In the genomic region with DNA sequence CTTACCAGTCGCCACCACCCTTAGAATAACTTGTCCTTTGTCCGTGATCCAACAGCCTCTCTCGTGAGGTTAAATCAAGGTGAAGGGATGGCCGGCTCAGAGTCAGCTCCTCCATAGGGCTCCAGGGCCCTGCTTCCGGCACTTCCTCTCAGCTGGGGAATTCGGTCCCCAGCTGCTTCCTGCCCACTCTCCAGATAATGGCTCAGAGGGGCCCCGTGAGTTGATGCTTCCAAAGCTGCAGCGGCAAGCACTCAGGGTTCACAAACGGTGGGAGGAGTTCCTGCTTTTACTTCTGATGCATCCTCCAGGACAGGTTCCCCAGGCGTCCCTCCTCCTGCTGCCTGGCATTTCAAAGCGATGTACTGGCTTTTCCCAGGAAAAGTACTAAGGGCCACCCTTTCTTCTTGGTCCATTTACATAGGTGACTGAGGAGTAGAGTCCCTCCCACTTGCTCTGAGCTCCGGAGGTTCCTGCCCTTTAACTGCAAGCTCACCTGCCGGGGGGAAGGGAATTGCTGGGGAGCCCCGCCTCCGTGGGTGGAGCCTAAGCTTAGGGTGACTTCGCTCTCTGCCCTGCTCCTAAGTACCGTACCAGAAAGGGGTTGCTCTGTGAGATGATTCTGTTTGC, we compare ENCODE assay signal across 9 mouse cellular contexts.
DNase-seq lines count a peak whose midpoint lies in the region; ATAC-seq and TF ChIP-seq lines count a peak whose summit lies in the region.
"Had no signal": no experiment of that assay in that cellular context is flagged by ENCODE, and none has a peak within 500 bp of the region (broad histone marks: within the 10 kb centered on the region; RNA-seq: fewer than 3 reads in every experiment).

No protein-coding gene starts in this region.

- H3K9ac ChIP-seq in heart, embryonic 13.5 days = peak overlapping the region; percentile 68
- no peak overlapping the region for H3K9ac ChIP-seq in kidney, embryonic 15.5 days
- no peak overlapping the region for H3K9ac ChIP-seq in lung, postnatal 0 days (replicated peaks; ENCODE audit: low read depth)
- H3K9ac ChIP-seq in stomach, embryonic 16.5 days (ENCODE audit: low read length) = peak overlapping the region; percentile 43; the same call in 1 of the 2 replicates

- TF ChIP-seq CTCF in thymus, adult 2 months (IDR thresholded peaks at IDR 0.05; ENCODE audit: borderline replicate concordance, control insufficient read depth, extremely low read depth, insufficient read depth, low read length, poor library complexity) = no peak
- TF ChIP-seq CTCF in lung, postnatal 0 days (IDR thresholded peaks at IDR 0.05) = no peak

- ATAC-seq in heart, embryonic 13.5 days (ENCODE audit: extremely low read depth, insufficient number of reproducible peaks, low FRiP score, low TSS enrichment) = no peak; the same call in 1 of the 2 replicates
- peak; percentile 85 for ATAC-seq in kidney, embryonic 15.5 days (replicated peaks; ENCODE audit: low FRiP score)
- peak; percentile 86 for ATAC-seq in lung, postnatal 0 days
- peak; percentile 93 for ATAC-seq in stomach, embryonic 16.5 days (ENCODE audit: insufficient read depth, low FRiP score)

- DNase-seq in thymus, adult 2 months = peak; percentile 23
- DNase-seq in thymus, adult 18-20 months = no peak
- peak; percentile 84 for DNase-seq in lung, postnatal 0 days (ENCODE audit: low spot score)
- no peak for DNase-seq in cerebellum, postnatal 14 days
- DNase-seq in frontal cortex, postnatal 36 days (ENCODE audit: low spot score in 2 of 2) = no peak

- WGBS in thymus, adult 2 months = 13% methylated on average over 17 of the region's 17 CpGs
- 4% methylated on average over 17 of the region's 17 CpGs for WGBS in heart, embryonic 13.5 days
- WGBS in kidney, embryonic 15.5 days = 10% methylated on average over 17 of the region's 17 CpGs
- 16% methylated on average over 17 of the region's 17 CpGs for WGBS in lung, postnatal 0 days
- WGBS in stomach, embryonic 16.5 days = 11% methylated on average over 17 of the region's 17 CpGs

- peak; percentile 66 for TF ChIP-seq EP300 in lung, postnatal 0 days (IDR thresholded peaks at IDR 0.05)

- H3K9me3 ChIP-seq in heart, embryonic 13.5 days = no peaks in the 10 kb centered on the region
- no peaks in the 10 kb centered on the region for H3K9me3 ChIP-seq in kidney, embryonic 15.5 days (replicated peaks)
- no peaks in the 10 kb centered on the region for H3K9me3 ChIP-seq in lung, postnatal 0 days (ENCODE audit: low read length)
- no peaks in the 10 kb centered on the region for H3K9me3 ChIP-seq in stomach, embryonic 16.5 days (replicated peaks; ENCODE audit: control insufficient read depth, low read length)

- no peaks in the 10 kb centered on the region; the same call in 1 of the 2 replicates for H3K4me1 ChIP-seq in thymus, adult 2 months (replicated peaks; ENCODE audit: control insufficient read depth, insufficient read depth, low read length)
- peaks cover 69% of the 10 kb centered on the region for H3K4me1 ChIP-seq in heart, embryonic 13.5 days
- H3K4me1 ChIP-seq in kidney, embryonic 15.5 days = peaks cover 41% of the 10 kb centered on the region
- H3K4me1 ChIP-seq in lung, postnatal 0 days (ENCODE audit: insufficient read depth, low read depth, low read length) = peaks cover 7% of the 10 kb centered on the region; the same call in 1 of the 2 replicates
- H3K4me1 ChIP-seq in stomach, embryonic 16.5 days (ENCODE audit: control insufficient read depth, insufficient read depth, low read length) = peaks cover 23% of the 10 kb centered on the region

- TF ChIP-seq POLR2A in thymus, adult 2 months (IDR thresholded peaks at IDR 0.05; ENCODE audit: control insufficient read depth, extremely low read depth, insufficient read depth, low read length, poor library complexity) = no peak

- no peak overlapping the region for H3K4me3 ChIP-seq in thymus, adult 2 months (ENCODE audit: control insufficient read depth, insufficient read depth, low read length)
- peak overlapping the region; percentile 33 for H3K4me3 ChIP-seq in heart, embryonic 13.5 days
- peak overlapping the region; percentile 29 for H3K4me3 ChIP-seq in kidney, embryonic 15.5 days (replicated peaks)
- no peak overlapping the region for H3K4me3 ChIP-seq in lung, postnatal 0 days (ENCODE audit: low read depth, low read length)
- peak overlapping the region; percentile 32 for H3K4me3 ChIP-seq in stomach, embryonic 16.5 days (replicated peaks; ENCODE audit: low read length)
- H3K4me3 ChIP-seq: myocyte had no signal

- no peak overlapping the region for H3K27ac ChIP-seq in thymus, adult 2 months (ENCODE audit: control insufficient read depth, insufficient read depth, low read length)
- peak overlapping the region; percentile 83 for H3K27ac ChIP-seq in heart, embryonic 13.5 days (replicated peaks)
- peak overlapping the region; percentile 75 for H3K27ac ChIP-seq in kidney, embryonic 15.5 days
- peak overlapping the region; percentile 51; the same call in 1 of the 2 replicates for H3K27ac ChIP-seq in lung, postnatal 0 days (ENCODE audit: low read length)
- peak overlapping the region; percentile 73 for H3K27ac ChIP-seq in stomach, embryonic 16.5 days (ENCODE audit: low read length)

- H3K27me3 ChIP-seq in thymus, adult 2 months (ENCODE audit: control insufficient read depth, insufficient read depth, low read length) = no peaks in the 10 kb centered on the region
- no peaks in the 10 kb centered on the region for H3K27me3 ChIP-seq in heart, embryonic 13.5 days (replicated peaks)
- no peaks in the 10 kb centered on the region for H3K27me3 ChIP-seq in kidney, embryonic 15.5 days
- H3K27me3 ChIP-seq in lung, postnatal 0 days (replicated peaks; ENCODE audit: insufficient read depth, low read length) = no peaks in the 10 kb centered on the region
- H3K27me3 ChIP-seq in stomach, embryonic 16.5 days (ENCODE audit: control insufficient read depth, insufficient read depth, low read length) = no peaks in the 10 kb centered on the region

- no peaks in the 10 kb centered on the region for H3K36me3 ChIP-seq in thymus, adult 2 months (ENCODE audit: control insufficient read depth, insufficient read depth, low read length)
- peaks cover 51% of the 10 kb centered on the region for H3K36me3 ChIP-seq in heart, embryonic 13.5 days
- peaks cover 20% of the 10 kb centered on the region for H3K36me3 ChIP-seq in kidney, embryonic 15.5 days
- no peaks in the 10 kb centered on the region; the same call in 1 of the 2 replicates for H3K36me3 ChIP-seq in lung, postnatal 0 days (ENCODE audit: insufficient read depth, low read length)
- H3K36me3 ChIP-seq in stomach, embryonic 16.5 days (ENCODE audit: control insufficient read depth, insufficient read depth, low read length) = no peaks in the 10 kb centered on the region

- H3K4me2 ChIP-seq in heart, embryonic 13.5 days = peak overlapping the region; percentile 64
- H3K4me2 ChIP-seq in kidney, embryonic 15.5 days = peak overlapping the region; percentile 52
- peak overlapping the region; percentile 36; the same call in 1 of the 2 replicates for H3K4me2 ChIP-seq in lung, postnatal 0 days (replicated peaks; ENCODE audit: low read depth, low read length)
- H3K4me2 ChIP-seq in stomach, embryonic 16.5 days (ENCODE audit: low read depth, low read length) = peak overlapping the region; percentile 46

Comparison
In these comparisons a context has a peak if more than half of its experiments do, and no peak if none do; other contexts are left out.
1. DNase-seq: peak in thymus, adult 2 months (single experiment) and lung, postnatal 0 days (single experiment); none in thymus, adult 18-20 months (0 of 2), cerebellum, postnatal 14 days (0 of 2) and frontal cortex, postnatal 36 days (0 of 2).
2. H3K4me3 ChIP-seq: peak in heart, embryonic 13.5 days (single experiment), kidney, embryonic 15.5 days (single experiment) and stomach, embryonic 16.5 days (single experiment); none in thymus, adult 2 months (single experiment) and lung, postnatal 0 days (single experiment).
3. H3K9ac ChIP-seq: peak in heart, embryonic 13.5 days (single experiment) and stomach, embryonic 16.5 days (single experiment); none in kidney, embryonic 15.5 days (single experiment) and lung, postnatal 0 days (single experiment).
4. Peak in every context shown above with its lines, with median percentiles within 50 percentile points of each other: H3K4me2 ChIP-seq.